Mouse (Mus musculus) lung, postnatal 0 days (tissue): Measurements from ENCODE around the gene Cdk2ap2.

ENCODE experiments used
- CTCF ChIP-seq: IDR thresholded peaks from 2 replicates; pipeline ENCODE4 v1.5.1; 2016; ENCODE audit warnings: antibody characterized with exemption, mild to moderate bottlenecking
- EP300 ChIP-seq: IDR thresholded peaks from 2 replicates; pipeline ENCODE4 v1.6.1; 2016; ENCODE audit warnings: antibody characterized with exemption, mild to moderate bottlenecking, control low read depth

- TF ChIP-seq CTCF (no peak), EP300 (no peak)
These were observed 38.4 kb upstream of the Cdk2ap2 start for GRCm38 (mm10) chr19:4058581-4058980.
